Mouse (Mus musculus) gastrocnemius, postnatal 4 days (tissue): ENCODE results near the gene Scml4. TPM values are rescaled to one million over a fixed set of nuclear protein-coding genes. Genes with fewer than 3 reads are reported as not detected.

ENCODE experiments used
- DNase-seq, 2 experiments: peaks; one replicate each; pipeline ENCODE4 v3.0.0; 2021 to 2022; ENCODE audit warnings: low spot score in 2 of 2, mixed read lengths in 2 of 2
- total RNA-seq, 2 experiments: library from RNA; stranded (reverse); gene quantifications; 2 replicates each; pipeline ENCODE4 v1.2.3; 2021

Scml4 gene
- total RNA-seq, 2 experiments from 2014 or later: 2.4 to 2.9 TPM

DNA sequence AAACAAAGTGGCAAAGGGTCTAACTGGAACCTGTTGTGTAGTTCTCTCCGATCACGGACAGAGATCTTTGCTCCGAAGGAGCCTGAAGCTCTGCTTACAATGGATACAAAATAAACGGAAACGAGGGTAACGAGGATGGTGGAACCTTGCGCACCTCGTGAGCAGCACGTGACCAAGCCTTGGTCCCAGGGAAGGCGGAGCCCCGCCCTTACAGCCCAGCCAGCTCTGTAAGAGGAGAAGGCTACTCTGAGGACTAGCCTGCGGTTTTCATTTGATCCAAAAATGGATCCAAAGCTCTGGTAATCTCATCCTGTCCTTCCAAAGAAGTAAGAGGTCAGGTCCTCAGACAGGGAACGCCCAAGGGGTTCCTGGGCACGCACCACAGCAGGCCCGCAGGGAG, 128.5 kb downstream of the Scml4 start:
- no peak for DNase-seq

DNA sequence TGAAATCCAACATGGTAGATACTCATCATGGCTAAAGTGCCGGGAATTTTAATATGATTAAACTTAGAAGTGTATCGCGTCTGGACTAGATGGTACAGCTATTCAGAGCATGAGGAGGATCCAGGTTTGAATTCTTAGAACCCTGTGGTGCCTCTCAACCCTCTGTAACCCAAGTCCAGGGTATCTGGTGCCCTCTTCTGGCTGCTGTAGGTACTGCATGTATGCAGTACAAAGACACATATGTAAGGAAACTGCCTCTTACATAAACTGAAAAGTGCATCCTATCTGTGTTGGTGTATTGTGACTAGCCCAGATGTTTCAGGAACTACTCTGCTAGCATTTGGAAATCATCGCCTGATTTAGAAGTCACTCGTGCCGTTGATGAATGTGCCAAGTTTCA, 129.7 kb downstream of the Scml4 start:
- no peak for DNase-seq

DNA sequence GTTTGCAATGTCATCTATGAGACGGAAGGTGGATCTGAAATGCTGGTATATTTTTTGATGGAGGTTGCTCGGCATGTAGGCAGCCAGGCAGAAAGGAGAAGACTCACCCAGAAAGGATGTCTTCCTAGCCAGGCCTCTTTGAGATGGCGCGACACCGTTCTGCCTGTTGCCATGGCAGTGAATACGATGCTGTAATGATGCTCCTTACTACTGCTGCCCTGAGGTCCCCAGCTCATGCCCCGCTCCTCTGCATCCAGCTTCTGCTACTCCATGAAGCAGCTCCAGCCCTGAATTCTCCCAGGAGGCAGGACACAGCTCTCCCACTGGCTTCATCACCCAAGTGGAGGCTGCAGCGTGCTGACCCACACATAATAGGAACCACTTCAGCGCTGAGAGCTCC, 130.8 kb downstream of the Scml4 start:
- no peak for DNase-seq

DNA sequence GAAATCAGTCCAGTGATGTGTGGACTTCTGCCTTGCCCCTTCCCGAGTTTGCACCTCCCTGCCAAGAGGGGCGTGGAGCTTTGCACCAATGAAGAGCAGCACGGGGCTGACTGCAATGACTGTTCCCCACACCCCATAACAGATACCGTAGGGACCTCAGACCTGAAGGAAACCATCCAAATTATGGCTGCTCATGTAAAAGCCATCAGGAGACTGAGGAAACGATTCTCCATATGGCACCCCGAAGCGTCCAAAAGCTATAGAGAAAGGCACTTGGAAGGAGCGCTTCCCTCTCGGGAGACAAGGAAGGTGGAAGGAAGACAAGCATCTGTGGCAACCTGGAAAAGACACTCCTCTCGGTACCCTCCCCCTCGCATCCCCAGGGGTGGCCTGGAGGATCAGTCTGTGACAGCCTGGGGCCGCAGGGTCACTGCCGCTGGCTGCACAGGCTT, 134.2 kb downstream of the Scml4 start:
- peak in 1 of 2 experiments; percentile 42 for DNase-seq

DNA sequence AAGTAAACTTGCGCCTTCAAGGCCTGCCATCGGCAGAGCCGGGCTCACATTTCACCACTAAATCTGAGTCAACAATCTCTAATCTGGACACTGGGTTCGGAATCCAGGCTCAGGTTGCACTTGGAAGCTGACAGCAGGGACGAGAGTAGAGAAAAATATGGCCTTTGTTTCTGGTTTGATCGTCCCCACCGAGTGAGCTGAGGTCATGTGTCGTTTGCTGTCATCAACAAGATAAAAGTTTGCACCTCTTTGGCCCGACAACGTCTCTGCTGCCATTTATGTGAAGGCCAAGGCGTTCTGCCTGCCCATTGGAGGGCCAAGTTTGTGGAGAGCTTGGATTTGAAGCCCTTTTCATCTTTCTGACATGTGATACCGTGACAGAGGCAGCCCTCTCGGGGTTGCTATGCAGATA, 135.3 kb downstream of the Scml4 start:
- no peak for DNase-seq

DNA sequence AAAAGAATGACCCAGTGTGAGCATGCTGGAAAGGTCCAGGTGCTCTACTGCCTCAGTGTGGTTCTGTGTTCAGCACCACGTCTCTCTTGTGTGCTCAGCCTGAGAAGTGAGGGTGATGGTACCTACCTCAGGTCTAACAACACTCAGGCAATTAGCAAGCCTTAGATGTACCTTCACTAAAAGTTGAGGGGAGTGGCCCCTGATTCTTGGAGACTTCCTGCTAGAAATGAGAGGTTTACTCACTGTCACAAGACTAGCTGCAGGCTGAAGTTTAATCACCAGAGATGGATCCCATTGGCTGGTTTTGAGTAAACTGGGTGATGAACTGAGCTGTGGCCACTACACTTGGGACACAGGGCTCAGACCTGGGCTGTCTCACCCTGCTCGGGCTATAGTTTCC, 137.1 kb downstream of the Scml4 start:
- DNase-seq: no peak

DNA sequence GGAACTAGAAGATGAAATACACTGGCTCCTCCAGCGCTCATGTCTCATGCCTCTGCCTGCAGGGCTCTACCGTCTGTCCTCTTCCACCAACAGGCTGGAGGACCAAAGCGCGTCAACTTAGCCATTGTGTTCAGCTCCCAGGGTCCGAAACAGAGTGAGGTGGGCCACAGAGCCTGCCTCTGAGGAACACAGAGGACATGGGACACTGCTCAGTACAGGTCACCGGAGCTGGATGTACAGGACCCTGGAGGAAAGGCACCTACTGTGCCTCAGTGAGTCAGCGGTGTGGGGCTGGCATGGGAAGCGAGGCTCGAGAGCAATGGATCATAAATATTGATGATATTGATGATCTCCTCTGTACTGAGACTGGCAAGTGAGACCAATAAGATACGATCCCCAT, 139.2 kb downstream of the Scml4 start:
- no peak for DNase-seq

DNA sequence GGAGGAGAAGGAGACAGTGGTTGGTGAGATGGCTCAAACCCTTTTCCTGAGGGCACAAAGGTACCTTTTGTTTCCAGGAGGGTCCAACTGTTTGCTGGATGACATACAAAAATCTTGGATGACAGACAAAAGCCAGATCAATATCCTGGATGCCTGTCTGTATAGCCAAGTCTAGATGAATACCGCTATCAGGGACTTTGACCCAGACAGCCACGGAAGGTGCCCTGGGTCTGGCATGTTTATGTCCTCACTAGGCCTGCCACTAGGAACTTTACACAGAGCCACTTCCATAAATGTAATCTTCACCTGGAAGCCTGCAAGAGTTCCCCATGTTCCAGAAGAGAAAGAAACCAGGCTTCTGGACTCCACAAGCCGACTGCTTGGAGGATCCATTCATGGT, 141.3 kb downstream of the Scml4 start:
- no peak for DNase-seq

DNA sequence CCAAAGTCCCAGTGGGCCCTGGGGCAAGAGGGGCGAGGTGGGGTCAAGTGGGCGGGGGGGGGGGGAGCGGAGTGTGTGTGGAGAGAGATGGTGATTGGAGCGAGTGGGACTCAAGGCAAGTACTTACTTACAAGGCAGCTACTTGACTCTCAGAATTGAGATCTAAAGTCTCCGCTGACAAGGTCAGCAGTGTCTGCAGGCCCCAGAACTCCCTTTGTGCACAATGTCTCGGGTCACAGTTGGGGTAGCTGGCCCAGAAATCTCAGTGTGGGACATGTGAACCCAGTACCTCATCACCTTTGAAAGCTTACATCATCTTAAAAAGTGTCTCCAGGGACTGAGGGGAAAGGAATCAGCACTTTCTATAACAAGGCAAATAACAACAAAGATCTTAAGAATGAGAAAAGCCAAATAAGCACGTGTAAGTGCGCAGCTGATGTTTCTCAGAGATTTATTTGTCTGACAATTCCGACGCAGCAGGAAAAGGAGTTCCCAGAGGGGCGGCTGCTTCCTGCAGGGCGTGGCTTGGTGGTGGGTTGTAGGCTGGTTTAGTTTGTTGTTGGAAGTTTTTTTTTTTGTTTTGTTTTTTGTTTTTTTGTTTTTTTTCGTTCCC, 142.0 kb downstream of the Scml4 start:
- no peak for DNase-seq

DNA sequence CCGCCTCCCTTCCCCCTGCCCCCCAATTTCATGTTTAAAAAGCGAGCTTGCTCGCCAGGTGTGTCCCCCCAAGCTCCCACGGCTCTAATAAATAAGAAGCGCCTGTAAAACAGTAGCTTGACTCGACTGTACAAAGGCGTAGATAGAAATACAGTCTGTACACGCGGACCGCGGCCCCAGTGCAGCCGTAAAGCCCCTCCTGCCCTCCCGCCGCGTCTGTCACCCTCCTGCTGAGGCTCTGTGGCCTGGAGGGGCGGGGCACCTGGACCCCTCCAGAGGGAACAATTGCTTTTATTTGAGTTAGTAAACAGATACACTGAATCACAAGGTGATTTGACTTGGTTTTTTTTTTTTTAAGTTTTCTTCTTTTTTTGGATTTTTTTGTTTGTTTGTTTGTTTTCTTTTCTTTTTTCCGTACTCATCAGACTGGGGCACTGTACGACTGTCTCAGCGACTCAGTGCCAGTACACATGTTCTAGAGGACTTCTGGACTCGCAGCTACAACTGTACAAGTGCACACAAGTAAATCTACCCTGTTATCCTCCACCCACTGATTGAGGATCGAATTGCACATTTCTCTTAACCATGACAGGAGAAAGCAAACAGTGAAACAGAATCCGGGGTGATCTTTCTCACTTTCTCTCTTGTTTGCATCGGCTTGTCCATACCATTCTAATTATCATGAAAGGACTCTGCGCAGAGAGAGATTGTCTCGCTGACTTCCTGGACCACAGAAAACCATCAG, 142.7 kb downstream of the Scml4 start:
- DNase-seq: no peak

DNA sequence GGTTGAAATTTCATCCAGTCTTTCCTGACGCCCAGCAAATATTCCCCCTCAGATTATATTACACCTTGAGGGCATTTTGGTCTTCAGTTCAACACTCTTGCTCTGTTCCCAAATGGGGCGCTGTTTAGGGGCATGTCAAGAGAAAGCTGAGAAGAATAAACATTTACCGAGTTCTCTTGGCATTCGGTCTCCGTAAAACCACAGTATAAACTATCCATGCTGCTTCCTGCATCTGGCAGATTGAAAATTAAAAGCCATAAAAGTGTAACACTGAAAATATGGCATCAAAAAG, 143.2 kb downstream of the Scml4 start:
- no peak for DNase-seq

DNA sequence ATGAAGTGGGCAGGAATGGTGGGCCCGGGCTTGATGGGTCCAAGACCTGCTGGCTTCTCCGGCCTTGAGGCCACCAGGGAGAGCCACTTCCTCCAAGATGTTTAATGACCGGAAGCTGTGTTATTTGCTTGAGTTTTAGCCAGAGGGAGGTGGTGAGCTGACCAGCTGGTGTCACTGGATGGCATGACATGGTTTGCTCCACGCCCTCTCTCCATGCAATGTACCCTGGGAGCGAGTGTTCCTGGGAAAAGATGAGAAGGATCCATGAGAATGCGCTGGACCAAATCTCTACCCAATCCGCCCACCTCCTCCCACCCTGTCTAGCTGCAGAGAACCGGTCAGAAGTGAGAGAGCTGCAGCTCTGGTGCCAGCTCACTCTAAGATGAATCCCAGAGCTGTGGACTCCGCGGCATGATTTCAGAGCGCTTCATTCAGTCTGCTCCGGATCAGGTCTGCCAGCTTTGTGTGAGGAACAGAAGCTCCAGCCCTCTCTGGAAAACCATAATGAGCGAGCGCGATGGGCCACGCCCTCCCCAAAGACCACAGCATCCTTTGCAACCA, 144.1 kb downstream of the Scml4 start:
- DNase-seq: no peak

DNA sequence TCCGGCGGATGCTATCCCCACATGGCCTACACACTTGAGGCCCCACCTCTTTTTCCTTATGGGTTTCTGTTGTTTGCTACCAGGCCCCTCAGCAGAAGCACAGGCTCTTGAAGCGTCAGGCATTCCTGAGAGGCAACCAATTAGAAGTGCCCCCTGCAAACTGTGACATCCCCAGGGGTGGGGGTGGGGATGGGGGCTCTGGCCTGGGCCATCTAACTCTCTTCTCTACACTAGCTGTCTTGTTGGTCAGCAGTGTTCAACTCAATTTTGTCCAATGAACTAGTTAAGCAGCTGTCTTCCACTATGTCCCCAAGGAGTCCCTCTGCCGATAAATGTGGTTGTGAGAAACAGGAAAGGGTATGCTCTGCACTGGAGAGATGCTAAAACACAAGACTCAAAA, 144.9 kb downstream of the Scml4 start:
- no peak for DNase-seq

DNA sequence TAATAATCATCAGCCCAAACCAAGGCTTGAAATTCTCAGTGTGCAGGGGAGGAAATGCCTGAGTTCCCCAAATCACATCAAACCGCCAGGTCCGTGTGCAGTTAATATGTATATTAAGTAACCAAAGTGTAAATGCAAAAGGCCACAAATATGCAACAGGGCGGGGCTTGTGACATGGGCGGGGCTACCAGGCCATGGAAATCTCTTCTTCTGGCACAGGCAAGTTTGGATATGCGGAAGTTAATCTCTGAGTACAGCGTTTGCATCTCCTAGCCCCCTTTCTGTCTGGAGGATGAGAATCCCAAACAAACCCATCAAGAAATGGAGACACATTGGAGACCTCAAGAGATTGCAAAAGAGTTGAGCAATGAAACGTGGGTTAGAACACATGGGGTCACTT, 145.5 kb downstream of the Scml4 start:
- no peak for DNase-seq

DNA sequence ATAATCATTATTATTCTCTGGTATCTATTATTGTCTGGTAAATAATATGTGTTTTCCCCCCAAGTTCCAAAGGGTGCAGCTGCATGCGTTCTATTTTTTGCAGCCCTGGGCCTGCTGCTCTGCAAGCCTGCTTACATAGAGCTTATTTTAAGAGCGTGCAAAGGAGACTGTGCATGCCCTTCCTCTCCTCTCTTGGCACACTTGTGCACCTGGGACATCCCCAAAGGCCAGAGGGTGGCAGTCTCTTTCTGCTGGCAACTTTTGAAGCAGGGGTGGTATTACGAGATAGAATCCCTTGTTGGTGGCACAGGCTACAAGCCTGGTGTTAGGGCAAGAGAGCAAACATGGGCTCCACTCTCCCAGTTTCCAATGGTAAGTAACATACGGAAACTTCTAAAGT, 146.4 kb downstream of the Scml4 start:
- DNase-seq: no peak

DNA sequence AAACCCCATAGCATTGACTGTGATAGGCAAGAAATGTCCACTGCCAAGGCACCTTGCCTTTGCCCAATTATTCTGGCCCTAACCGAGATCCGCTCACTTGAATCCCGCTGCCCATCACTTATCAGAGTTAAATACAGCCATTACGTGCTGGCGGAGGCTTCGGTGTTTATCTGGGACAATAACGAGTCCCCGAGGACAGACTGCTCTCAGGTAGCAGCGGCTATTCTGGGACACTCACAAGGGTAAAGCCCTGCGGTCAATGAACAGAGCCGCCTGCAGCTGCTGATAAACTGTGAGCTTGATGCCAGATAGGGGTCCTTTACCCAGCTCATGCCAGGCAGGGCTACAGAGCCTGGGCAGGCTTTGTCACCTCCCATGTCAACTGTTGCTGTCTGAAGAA, 147.9 kb downstream of the Scml4 start:
- no peak for DNase-seq

Other genes with a start within 250 kb of the Scml4 start
- gene Sec63, start 98.9 kb upstream of the Scml4 start, total RNA-seq: 10 to 100 TPM; 36.9 to 40.5 TPM